Mouse (Mus musculus): Measurements from ENCODE around the gene Usp48.

Usp48 gene

DNA sequence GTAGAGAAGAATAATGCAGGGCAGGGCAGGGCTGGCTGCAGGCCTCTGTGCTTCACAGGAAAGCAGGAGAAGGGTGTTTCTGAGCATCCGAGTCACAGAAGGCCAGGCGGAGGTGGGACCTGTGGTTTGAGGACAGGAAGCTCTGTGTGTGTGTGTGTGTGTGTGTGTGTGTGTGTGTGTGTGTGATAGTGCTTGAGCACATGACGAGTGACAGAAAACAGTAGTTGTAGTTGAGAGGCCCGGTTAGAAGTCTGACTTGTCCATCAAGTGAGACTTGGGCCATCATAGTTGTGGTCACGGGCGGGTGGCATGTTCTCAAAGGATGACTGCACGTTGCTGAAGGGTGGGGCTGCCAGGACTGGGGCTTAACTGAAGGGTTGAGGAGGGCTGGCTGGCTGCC lies 16.1 kb downstream of the Usp48 start:
- DNase-seq (ENCODE audit: low spot score in 2 of 2), result peak in 1 of 2 experiments; percentile 18

- no peak for DNase-seq (ENCODE audit: low spot score in 2 of 2)
Measured at GRCm38 (mm10) chr4:137610256-137610655, 16.7 kb downstream of the Usp48 start.

DNA sequence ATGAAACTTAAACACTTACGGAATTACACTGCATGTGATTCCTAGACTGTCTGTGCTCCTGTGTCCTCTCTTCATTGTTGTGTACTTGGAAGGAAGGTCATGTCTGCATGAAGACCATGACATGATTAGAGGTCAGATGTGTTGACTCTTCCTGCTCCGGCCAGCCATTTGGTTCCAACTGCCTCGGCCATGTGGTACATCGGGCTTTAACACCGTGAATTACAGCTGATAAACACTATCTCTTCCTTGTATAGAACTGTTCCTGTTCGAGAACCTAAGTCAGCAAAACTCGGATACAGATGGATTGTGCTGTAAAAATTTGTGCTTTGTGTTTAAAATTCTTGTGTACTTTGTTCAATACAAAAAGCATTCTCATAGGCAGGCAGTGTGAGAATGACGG lies 29.3 kb downstream of the Usp48 start:
- DNase-seq (ENCODE audit: low spot score in 2 of 2), result no peak

- no peak for DNase-seq (ENCODE audit: low spot score in 2 of 2)
Measured at GRCm38 (mm10) chr4:137627476-137628235, 34.1 kb downstream of the Usp48 start.

GRCm38 (mm10) chr4:137628400-137628799 lies 34.8 kb downstream of the Usp48 start:
- no peak for DNase-seq (ENCODE audit: low spot score in 2 of 2)

- DNase-seq (ENCODE audit: low spot score in 2 of 2), result no peak
Measured at GRCm38 (mm10) chr4:137629354-137629753, 35.8 kb downstream of the Usp48 start.

DNA sequence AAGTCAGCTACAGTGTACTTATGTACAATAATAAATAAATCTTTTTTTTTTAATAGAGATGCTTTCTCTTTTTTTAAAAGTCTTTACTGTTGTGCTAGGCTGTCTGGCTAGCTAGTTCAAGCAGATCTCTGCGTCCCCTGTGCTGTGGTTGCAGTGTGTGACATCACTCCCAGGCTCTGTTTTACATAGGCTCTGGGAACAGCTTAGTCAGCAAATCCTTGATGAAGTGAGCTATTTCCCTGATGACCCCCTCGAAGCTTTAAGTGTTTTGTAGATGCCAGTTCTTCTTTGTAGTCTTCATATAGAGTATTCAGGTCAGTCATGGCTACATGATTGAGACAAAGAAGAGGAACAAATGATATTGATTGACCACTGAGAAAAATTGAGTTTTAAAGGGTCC lies 36.6 kb downstream of the Usp48 start:
- no peak for DNase-seq (ENCODE audit: low spot score in 2 of 2)

DNA sequence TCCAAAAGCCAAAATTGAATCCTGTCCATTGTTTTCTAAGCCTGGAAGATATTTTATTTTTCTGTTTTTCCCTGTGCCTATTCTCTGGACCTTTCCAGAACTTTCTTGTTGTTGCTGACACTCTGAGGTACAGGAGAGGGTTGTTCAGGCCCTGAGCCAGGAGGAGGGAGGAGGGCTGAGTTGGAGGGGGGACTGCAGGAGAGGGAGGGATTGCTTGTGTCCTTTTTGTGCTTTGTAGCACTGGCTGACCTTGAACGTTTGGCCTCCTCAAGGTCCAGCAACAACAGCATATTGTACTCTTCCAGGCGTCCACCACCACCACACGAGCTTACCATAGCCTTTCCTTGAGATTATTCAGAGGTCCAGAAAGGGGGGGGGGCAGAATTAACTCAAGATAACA lies 38.0 kb downstream of the Usp48 start:
- no peak for DNase-seq (ENCODE audit: low spot score in 2 of 2)

GRCm38 (mm10) chr4:137633394-137633793 lies 39.8 kb downstream of the Usp48 start:
- DNase-seq (ENCODE audit: low spot score in 2 of 2), result no peak

DNA sequence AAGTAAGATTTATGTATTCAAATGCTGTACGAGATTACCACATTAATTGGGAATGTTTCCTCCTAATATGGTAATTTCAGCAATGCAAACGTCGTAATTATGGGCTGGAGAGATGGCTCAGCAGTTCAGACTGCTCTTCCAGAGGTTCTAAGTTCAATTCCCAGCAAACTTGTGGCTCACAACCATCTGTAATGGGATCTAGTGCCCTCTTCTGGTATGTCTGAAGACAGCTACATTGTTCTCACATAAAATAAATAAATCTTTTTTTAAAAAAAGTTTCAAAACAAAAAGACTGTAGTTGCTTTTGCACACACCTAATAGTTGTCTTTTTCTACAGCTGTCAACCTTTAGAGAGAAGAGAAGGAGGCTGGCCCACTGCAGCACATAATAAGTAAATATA lies 43.0 kb downstream of the Usp48 start:
- DNase-seq (ENCODE audit: low spot score in 2 of 2), result no peak

DNA sequence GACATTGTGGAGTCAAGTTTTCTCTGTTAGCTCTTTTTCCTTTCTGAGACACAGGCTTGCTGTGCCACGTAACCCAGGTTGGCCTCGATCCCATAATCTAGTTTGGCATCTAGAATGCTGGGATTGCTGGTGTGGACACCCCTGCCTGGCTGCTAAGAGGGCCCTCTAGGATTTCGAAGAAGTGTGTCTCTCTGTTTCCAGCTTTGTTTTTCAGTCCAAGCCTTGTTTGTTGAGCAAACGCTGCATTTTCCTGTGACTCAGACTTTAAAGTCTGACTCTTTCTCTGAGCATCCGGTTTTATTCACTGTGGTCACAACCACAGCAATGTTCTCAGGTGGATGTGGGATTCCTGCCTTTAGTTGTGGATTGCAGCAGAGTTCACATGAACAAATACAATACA lies 48.0 kb downstream of the Usp48 start:
- peak in 1 of 2 experiments; percentile 9 for DNase-seq (ENCODE audit: low spot score in 2 of 2)

- no peak for DNase-seq (ENCODE audit: low spot score in 2 of 2)
Measured at GRCm38 (mm10) chr4:137642101-137642500, 48.5 kb downstream of the Usp48 start.

DNA sequence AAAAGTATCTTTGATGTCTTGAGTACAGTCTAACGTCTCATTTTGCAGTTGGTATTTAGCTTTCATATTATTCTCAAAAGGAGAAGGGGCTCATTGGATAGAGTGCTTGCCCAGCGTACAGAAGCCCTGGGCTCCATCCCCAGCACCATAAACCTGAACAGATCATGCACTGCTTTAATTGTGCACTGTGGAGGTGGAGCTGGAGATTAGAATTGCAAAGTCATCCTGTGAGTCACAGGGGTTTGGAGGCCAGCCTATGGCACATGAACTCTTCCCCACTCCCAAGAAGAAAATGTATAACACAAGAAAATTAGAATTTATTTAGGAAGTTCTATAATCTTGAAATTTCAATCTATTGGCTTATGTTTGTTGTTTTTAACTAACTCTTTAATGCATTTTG lies 49.9 kb downstream of the Usp48 start:
- DNase-seq (ENCODE audit: low spot score in 2 of 2), result no peak

- DNase-seq (ENCODE audit: low spot score in 2 of 2), result no peak
Measured at GRCm38 (mm10) chr4:137646262-137646661, 52.7 kb downstream of the Usp48 start.

- DNase-seq (ENCODE audit: low spot score in 2 of 2), result no peak
Measured at GRCm38 (mm10) chr4:137647648-137648047, 54.1 kb downstream of the Usp48 start.

GRCm38 (mm10) chr4:137648230-137648629 lies 54.7 kb downstream of the Usp48 start:
- DNase-seq (ENCODE audit: low spot score in 2 of 2), result no peak

- DNase-seq (ENCODE audit: low spot score in 2 of 2), result no peak
Measured at GRCm38 (mm10) chr4:137650912-137651311, 57.4 kb downstream of the Usp48 start.

GRCm38 (mm10) chr4:137652835-137653346 lies 59.3 kb downstream of the Usp48 start:
- DNase-seq (ENCODE audit: low spot score in 2 of 2), result no peak

DNA sequence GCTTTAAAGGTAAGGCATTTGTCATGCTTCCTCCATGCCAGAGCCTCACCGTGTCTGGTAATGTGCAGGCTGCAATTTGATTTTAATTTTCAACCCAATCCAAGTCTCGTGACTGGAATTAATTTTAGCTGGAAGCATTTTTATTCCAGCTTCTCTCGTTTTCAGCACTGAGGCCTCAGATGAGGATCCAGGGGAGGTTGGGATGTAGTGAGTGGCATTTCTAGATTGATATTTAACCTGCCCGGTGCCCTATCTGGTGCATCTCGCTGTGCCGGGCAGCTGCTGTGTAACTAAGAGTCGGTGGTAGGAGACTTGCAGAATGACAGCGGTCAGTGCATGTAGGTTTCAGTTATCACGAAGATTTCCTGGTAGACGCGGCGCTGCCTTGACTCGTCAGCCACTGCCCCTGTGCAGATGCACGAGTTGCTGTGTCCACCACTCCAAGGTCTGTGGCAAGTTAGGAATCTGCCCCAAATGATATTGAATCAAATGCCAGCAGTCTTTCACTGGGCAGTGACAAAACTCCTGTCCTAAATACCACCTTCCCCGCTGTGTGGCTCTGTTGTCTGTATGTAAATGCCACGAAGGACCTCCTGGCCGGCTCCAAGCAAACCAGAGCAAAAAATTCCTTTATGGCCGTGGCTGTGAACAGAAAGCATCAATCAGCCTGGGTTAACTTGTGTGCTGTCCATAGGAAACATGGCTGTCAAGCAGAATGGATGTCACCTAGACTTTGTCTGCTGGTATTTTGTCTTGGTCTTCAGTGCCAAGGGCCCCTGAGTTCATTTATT lies 61.9 kb downstream of the Usp48 start:
- DNase-seq (ENCODE audit: low spot score in 2 of 2), result no peak

- DNase-seq (ENCODE audit: low spot score in 2 of 2), result no peak
Measured at GRCm38 (mm10) chr4:137657674-137658073, 64.1 kb downstream of the Usp48 start.

DNA sequence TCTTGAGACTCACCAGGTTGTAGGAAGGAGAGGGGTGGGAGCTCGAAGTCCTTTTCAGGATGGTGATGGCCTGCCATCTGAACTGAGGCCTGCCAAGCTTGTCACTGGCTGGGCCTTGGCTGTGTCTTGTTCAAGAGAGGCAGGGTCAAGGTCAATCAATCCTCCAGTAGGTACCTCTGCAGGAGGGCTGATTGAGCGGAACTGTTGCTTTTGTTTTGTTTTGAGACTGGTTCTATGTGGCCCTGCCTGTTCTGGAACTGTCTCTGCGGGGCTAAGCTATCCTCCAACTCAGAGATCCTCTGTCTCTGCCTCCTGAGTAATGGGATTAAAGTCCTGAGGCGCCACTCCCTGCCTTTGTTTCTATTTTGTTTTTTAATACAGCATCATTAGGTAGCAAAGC lies 66.0 kb downstream of the Usp48 start:
- no peak for DNase-seq (ENCODE audit: low spot score in 2 of 2)

DNA sequence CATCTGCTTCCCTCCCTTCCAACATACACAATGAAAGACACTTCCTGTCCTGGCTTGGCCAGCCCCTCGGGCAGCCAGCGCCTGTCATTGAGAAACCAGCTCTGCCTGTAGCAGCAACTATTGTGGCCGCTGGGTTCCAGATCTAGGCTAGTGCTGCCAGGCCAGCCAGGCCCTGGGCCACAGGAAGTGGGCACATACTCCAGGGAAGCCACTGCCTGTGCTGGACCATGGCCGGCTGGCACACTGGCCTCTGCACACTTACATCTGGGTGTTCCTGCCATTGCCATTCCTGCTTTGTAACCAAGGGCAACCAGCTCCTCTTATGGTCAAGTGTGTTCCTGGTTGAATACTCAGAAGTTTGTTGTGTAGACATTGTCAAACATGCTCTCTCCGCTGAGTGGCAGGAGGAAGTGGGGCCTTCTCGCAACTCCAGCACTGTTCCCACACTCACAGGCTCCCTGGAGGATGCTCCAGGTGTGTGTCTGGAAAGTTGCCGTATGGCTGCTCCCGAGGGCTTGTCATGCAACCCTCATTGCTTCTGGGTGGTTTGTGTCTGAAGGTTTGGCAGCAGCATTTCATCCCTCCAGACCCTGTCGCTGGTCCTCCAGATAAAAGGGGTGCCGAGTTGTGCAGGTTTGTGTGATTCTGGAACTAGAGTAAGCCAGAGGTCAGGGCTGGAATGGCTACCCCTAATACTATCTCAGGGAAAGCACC lies 67.0 kb downstream of the Usp48 start:
- no peak for DNase-seq (ENCODE audit: low spot score in 2 of 2)
